Mouse (Mus musculus): ENCODE data around the gene Atg4a.

Atg4a gene

GRCm38 (mm10) chrX:140956272-140956940 lies at the start of gene Atg4a, which contains the start of gene Psmd10:
Gene Atg4a, plus strand, starts transcription at chrX:140956907.
Gene Psmd10, minus strand, starts transcription at chrX:140956728.
- DNase-seq (ENCODE audit: low spot score in 2 of 2), result peak; percentile 95 to 97

DNA sequence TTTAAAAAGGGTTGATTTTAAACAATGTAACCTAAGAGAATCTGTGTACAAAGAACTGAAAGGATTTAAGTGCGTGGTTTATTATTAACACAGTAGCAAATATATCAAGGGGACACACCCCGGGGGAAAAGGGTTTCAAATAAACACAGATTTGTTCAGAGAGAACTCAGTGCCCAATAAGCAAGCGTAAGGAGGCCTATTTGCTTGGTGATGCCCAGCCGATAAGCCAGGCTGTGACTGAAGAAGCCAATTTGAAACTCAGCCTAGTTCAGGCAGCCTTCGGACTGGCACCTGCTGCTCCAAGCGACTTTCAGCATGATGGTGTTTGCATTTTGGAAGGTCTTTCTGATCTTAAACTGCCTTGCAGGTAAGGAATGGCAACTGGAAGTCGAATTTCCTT lies 49.3 kb upstream of the Atg4a start, which contains the start of gene Vsig1:
Vsig1 (plus strand) TSS at position 249 of the 400 bp plus-strand sequence.
- DNase-seq (ENCODE audit: low spot score in 2 of 2), result no peak

DNA sequence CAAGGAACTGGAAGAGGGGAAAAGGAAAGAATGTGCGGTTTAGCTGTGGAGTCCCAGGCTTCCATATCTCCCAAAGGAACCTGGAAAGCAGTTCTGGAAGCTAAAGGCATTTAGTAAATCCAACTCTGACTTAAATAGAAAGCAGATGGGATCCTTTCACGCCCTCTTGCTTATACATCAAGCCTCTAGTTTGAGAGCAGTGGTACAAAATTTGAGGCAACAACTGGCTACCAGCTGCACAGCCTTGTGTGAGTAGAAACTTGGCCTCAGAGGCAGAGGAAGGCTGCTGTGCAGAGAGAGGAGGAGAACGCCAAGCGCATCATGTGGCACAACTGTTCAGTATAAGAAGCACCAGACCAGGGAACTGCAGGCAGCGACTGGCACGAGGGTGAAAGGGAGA lies 35.4 kb upstream of the Atg4a start:
- DNase-seq (ENCODE audit: low spot score in 2 of 2), result peak; percentile 23 to 36

DNA sequence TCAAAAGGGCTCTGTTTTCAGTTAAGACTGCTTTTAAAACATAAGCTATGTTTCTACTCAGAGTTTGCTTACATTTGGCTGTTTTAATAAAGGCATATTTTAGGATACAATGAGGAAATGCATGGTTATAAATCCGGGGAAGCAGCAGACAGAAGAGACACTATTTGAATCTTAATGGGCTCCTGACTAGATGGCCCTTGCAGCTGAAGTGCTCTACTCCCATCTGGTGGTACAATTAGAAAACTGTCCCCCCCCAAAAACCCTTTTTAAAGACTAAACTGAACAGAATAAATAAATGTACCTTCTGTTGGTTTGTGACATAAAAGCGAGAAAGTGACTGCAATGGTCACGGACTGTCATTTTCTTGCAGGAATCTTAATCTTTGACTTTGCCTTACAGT lies 24.6 kb upstream of the Atg4a start:
- DNase-seq (ENCODE audit: low spot score in 2 of 2), result peak; percentile 25 to 28

- no peak for DNase-seq (ENCODE audit: low spot score in 2 of 2)
Measured at GRCm38 (mm10) chrX:140933263-140933662, 23.4 kb upstream of the Atg4a start.

GRCm38 (mm10) chrX:140936271-140936670 lies 20.4 kb upstream of the Atg4a start:
- DNase-seq (ENCODE audit: low spot score in 2 of 2), result no peak

- DNase-seq (ENCODE audit: low spot score in 2 of 2), result no peak
Measured at GRCm38 (mm10) chrX:140953618-140954017, 3.1 kb upstream of the Atg4a start.

DNA sequence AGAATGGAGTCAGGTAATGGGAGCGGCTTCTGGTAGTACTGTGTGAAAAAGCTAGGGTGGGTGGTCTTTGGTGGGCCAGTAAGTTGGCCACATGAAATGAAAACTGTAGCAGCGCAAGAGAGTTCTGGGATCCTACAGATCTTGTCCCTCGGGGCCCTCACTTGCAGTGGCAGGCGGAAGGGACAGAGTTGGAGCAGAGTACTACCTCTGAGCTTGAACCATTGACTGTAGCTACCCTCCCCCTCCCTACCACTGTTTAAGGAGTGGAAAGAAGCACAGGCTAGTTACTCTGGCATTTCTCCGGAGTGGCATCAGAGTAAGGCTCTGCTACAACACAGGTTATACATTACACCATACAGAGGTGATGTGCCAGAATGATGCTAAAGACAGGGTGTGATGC lies 252 bp downstream of the Atg4a start:
- no peak for DNase-seq (ENCODE audit: low spot score in 2 of 2)

DNA sequence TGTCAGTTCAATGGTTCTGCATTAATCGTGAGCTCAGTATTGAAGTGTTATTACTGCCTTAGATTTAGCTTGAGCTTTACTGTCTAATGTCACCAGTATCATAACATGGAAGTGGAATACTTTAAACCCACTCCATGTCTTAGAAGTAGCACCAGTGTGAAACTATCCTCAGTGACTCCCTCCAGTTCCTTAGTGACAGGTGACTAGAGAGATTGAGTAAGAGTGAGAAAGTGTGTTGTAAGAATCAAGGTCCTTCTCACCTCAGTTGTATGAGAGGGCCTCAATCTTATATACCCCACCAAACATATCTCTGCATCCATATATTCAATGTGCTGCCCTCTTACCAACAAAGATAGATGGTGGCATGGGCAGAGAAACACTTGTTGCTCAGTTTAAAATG lies 22.2 kb downstream of the Atg4a start:
- no peak for DNase-seq (ENCODE audit: low spot score in 2 of 2)

DNA sequence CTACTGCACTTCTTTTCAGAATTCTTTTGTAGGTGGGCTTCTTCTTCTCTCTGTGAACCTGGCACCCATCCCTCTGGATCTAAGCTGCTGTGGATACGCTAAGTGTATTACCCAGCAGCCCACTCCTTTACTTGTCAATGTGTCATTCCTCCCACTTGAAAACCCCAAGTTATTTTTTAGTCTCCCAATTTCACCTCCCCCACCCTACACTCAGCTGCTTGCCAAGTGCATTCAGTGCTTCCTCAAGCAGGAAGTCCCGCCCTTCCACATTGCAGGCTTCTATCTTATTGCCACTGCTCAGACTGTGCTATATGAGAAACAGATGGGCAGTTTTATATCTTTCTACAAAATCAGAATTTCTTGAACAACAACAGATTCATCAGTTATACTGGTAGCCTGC lies 22.8 kb downstream of the Atg4a start:
- DNase-seq (ENCODE audit: low spot score in 2 of 2), result peak; percentile 58 to 67

- no peak for DNase-seq (ENCODE audit: low spot score in 2 of 2)
Measured at GRCm38 (mm10) chrX:140980163-140980562, 23.5 kb downstream of the Atg4a start.

GRCm38 (mm10) chrX:140983206-140983960 lies 26.7 kb downstream of the Atg4a start:
- DNase-seq (ENCODE audit: low spot score in 2 of 2), result no peak

GRCm38 (mm10) chrX:140984795-140985194 lies 28.1 kb downstream of the Atg4a start:
- DNase-seq (ENCODE audit: low spot score in 2 of 2), result no peak

GRCm38 (mm10) chrX:140985256-140985655 lies 28.5 kb downstream of the Atg4a start:
- DNase-seq (ENCODE audit: low spot score in 2 of 2), result no peak

DNA sequence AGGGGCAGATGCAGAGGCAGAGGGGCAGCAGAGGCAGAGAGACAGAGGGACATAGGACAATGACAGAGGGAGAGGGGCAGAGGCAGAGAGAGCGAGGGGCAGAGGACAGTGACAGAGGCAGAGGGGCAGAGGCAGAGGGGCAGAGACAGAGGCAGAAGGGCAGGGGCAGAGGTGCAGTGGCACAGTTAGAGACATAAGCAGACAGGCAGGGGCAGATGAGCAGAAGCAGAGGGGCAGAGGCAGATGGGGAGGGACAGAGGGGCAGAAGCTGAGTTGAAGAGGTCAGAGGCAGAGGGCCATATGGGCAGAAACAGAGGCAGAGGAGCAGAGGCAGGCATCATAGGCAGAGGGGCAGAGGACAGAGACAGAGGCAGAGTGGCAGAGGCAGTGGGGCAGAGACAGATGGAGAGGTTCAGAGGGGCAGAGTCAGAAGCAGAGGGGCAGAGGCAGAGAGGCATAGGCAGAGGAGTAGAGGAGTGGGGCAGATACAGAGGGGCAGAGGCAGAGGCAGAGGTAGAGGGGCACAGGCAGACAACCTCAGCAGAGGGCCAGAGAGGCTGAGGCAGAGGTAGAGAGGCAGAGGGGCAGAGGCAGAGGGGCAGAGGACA lies 40.3 kb downstream of the Atg4a start:
- DNase-seq (ENCODE audit: low spot score in 2 of 2), result no peak

- no peak for DNase-seq (ENCODE audit: low spot score in 2 of 2)
Measured at GRCm38 (mm10) chrX:140997912-140998545, 41.3 kb downstream of the Atg4a start.

DNA sequence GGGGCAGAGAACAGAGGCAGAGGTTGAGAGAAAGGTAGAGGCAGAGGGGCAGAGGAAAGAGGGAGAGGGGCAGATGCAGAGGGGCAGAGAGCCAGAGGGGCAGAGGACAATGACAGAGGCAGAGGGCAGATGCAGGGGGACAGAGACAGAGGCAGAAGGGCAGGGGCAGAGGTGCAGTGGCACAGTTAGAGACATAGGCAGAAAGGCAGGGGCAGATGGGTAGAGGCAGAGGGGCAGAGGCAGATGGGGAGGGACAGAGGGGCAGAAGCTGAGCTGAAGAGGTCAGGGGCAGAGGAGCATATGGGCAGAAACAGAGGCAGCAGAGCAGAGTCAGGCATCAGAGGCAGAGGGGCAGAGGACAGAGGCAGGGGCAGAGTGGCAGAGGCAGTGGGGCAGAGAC lies 42.2 kb downstream of the Atg4a start:
- DNase-seq (ENCODE audit: low spot score in 2 of 2), result no peak

DNA sequence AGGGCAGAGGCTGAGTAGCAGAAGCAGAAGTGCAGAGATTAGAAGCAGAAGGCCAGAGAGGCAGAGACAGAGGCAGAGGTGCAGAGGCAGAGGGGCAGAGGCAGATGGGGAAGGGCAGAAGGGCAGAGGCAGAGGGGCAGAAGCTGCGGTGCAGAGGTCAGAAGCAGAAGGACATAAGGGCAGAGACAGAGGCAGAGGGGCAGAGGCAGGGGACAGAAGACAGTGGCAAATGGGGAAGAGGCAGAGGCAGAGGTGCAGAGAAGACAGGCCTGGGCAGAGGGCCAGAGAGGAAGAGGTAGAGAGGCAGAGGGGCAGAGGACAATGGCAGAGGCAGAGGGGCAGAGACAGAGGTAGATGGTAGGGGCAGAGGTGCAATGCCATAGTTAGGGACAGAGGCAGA lies 193.0 kb downstream of the Atg4a start:
- DNase-seq (ENCODE audit: low spot score in 2 of 2), result no peak

DNA sequence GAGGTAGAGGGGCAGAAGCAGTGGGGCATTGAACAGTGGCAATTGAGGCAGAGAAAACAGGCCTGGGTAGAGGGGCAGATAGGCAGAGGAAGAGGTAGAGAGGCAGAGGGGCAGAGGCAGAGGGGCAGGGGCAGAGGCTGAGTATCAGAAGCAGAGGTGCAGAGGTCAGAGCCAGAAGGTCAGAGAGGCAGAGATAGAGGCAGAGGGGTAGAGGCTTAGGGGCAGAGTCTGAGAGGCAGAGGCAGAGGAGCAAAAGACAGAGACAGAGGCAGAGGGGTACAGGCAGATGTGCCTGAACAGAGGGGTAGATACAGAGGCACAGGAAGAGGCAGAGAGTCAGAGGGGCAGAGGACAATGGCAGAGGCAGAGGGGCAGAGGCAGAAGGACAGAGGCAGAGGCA lies 193.6 kb downstream of the Atg4a start:
- no peak for DNase-seq (ENCODE audit: low spot score in 2 of 2)

DNA sequence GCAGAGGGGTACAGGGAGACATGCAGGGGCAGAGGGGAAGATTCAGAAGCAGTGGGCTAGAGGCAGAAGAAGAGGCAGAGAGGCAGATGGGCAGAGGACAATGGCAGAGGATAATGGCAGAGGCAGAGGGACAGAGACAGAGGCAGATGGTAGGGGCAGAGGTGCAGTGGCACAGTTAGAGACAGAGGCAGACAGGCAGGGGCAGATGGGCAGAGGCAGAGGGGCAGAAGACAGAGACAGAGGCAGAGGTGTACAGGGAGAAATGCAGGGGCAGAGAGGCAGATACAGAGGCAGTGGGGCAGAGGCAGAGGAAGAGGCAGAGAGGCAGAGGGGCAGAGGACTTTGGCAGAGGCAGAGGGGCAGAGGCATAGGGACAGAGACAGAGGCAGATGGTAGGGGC lies 194.5 kb downstream of the Atg4a start:
- no peak for DNase-seq (ENCODE audit: low spot score in 2 of 2)

- no peak for DNase-seq (ENCODE audit: low spot score in 2 of 2)
Measured at GRCm38 (mm10) chrX:141156696-141157095, 200.0 kb downstream of the Atg4a start.

DNA sequence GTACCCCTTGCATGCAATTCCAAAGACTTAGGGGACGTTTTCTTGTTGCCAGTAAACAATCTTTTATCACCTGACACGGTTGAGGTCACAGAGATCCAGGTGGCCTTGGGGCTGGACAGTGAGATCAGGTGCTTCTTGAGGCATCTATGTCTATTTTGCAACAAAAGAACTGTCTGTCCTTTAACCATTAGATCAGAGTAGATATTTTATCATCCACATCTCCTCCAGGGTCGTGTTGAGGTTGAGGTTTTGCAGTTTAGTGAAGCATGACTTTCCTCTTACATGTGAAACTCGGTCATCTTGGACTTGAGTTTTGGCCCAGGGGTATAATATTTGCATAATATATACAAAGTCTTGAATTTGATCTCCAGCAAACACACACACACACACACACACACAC lies 200.9 kb downstream of the Atg4a start:
- DNase-seq (ENCODE audit: low spot score in 2 of 2), result no peak
